Mouse (Mus musculus) c-Kit-positive CD71-positive TER-119-negative erythroid progenitor cells, embryonic 14.5 days (primary cell): ENCODE data around the gene Axdnd1.
A peak's percentile ranks its signal among the peaks of the same experiment; 100 is the strongest.
"Not testable (repeated sequence)": the region's sequence is repeated elsewhere in the genome, so short reads cannot be mapped to it uniquely, and the experiment has no call there.

ENCODE experiments used
- DNase-seq: peaks from one replicate; pipeline ENCODE4 v3.0.0-alpha.2; 2013; ENCODE audit warnings: low read depth

Axdnd1 gene

GRCm38 (mm10) chr1:156437016-156437708, 16.2 kb upstream of the Axdnd1 start:
- DNase-seq, result no peak

- no peak for DNase-seq
Measured at GRCm38 (mm10) chr1:156433497-156433896, 12.5 kb upstream of the Axdnd1 start.

GRCm38 (mm10) chr1:156432498-156432897, 11.5 kb upstream of the Axdnd1 start:
- no peak for DNase-seq

- no peak for DNase-seq
Measured at GRCm38 (mm10) chr1:156428434-156428833, 7.5 kb upstream of the Axdnd1 start.

GRCm38 (mm10) chr1:156425746-156426145, 4.8 kb upstream of the Axdnd1 start:
- no peak for DNase-seq

GRCm38 (mm10) chr1:156424054-156424453, 3.1 kb upstream of the Axdnd1 start:
- no peak for DNase-seq

GRCm38 (mm10) chr1:156423493-156423892, 2.5 kb upstream of the Axdnd1 start:
- no peak for DNase-seq

- no peak for DNase-seq
Measured at GRCm38 (mm10) chr1:156422856-156423255, 1.9 kb upstream of the Axdnd1 start.

- DNase-seq, result peak; percentile 52
Measured at GRCm38 (mm10) chr1:156418170-156418569, 2.8 kb downstream of the Axdnd1 start.

GRCm38 (mm10) chr1:156408521-156408920, 12.4 kb downstream of the Axdnd1 start:
- no peak for DNase-seq

GRCm38 (mm10) chr1:156408004-156408403, 13.0 kb downstream of the Axdnd1 start:
- DNase-seq, result no peak

- no peak for DNase-seq
Measured at GRCm38 (mm10) chr1:156403251-156403650, 17.7 kb downstream of the Axdnd1 start.

- no peak for DNase-seq
Measured at GRCm38 (mm10) chr1:156402491-156402890, 18.5 kb downstream of the Axdnd1 start.

GRCm38 (mm10) chr1:156400159-156400558, 20.8 kb downstream of the Axdnd1 start:
- not testable (repeated sequence) for DNase-seq

GRCm38 (mm10) chr1:156393148-156393547, 27.8 kb downstream of the Axdnd1 start:
- no peak for DNase-seq

GRCm38 (mm10) chr1:156386880-156387279, 34.1 kb downstream of the Axdnd1 start:
- DNase-seq, result peak; percentile 30

GRCm38 (mm10) chr1:156386232-156386631, 34.7 kb downstream of the Axdnd1 start:
- peak; percentile 9 for DNase-seq

- no peak for DNase-seq
Measured at GRCm38 (mm10) chr1:156381217-156381616, 39.7 kb downstream of the Axdnd1 start.

- DNase-seq, result no peak
Measured at GRCm38 (mm10) chr1:156365740-156366139, 55.2 kb downstream of the Axdnd1 start, which contains the start of gene Gm2000. Gene Gm2000, plus strand, starts transcription at chr1:156366040.

GRCm38 (mm10) chr1:156352466-156352865, 68.5 kb downstream of the Axdnd1 start:
- no peak for DNase-seq

GRCm38 (mm10) chr1:156350441-156350840, 70.5 kb downstream of the Axdnd1 start:
- no peak for DNase-seq

- DNase-seq, result no peak
Measured at GRCm38 (mm10) chr1:156349031-156349430, 71.9 kb downstream of the Axdnd1 start.

- DNase-seq, result no peak
Measured at GRCm38 (mm10) chr1:156345633-156346032, 75.3 kb downstream of the Axdnd1 start.

- no peak for DNase-seq
Measured at GRCm38 (mm10) chr1:156344433-156344832, 76.5 kb downstream of the Axdnd1 start.
